Mouse (Mus musculus) frontal cortex, adult 2 months (tissue): ENCODE results near the gene Mogat1. TPM values are rescaled to one million over a fixed set of nuclear protein-coding genes. Genes with fewer than 3 reads are reported as not detected.
"Not testable (repeated sequence)": the region's sequence is repeated elsewhere in the genome, so short reads cannot be mapped to it uniquely, and the experiment has no call there.

Experiments used
- DNase-seq, 2 experiments: peaks; one replicate each; pipeline ENCODE4 v3.0.0; 2022; ENCODE audit warnings: low spot score in 1 of 2; ENCODE audit errors: extremely low spot score in 1 of 2
- polyA plus RNA-seq: library from polyadenylated mRNA; depleted of rRNA; stranded (reverse); fragments of >200 nt; gene quantifications from 2 replicates; pipeline ENCODE4 v1.2.3, GENCODE M21; 2012; rRNA removed

The Mogat1 gene
- 0.74 and 0.90 TPM in 2 replicates for polyA plus RNA-seq

- no peak for DNase-seq
These were observed at the start of gene Mogat1 for GRCm38 (mm10) chr1:78510862-78511261. TSS of gene Mogat1 (plus strand) at chr1:78510991.

- no peak for DNase-seq
These were observed 38.4 kb upstream of the Mogat1 start for GRCm38 (mm10) chr1:78472441-78472840.

DNA sequence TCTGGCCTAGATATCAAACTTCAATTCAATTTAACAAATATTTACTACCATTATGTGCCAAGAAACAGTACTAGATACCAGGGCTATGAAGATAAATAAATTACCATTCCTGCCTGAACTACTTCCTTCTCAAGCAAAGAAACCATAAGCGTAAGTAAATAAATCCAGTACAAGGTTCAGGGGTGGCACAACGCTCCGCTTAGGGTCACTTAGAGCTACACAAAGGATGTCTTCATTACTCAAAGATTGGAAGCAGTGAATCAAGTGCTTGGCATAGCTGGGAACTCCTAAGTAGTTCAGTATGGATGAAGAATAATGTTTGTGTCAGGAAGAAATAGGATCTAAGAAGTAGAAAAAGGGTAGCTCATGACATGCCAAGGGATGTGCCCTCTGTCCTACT is 27.4 kb upstream of the Mogat1 start:
- no peak for DNase-seq

DNA sequence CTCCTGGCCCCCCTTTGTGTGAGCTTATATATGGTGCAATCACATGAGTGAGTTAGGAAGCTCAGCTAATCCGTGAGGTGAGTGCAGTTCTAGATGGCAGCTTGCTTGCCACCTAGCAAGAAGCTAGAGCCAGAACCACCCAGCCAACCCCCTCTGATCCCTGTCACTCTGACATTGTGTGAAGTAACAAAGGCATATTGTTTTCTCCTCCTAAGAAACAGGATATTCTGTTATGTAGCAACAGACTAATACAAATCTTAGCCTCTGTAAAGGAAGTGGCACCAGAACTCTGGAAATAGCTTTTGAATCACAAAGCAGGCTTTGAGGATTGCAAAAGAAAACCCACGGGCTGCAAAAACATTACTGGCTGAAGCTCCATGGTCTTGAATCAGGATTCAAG is 26.4 kb upstream of the Mogat1 start:
- DNase-seq: no peak

- no peak for DNase-seq
These were observed 22.4 kb upstream of the Mogat1 start for GRCm38 (mm10) chr1:78488427-78488751.

DNA sequence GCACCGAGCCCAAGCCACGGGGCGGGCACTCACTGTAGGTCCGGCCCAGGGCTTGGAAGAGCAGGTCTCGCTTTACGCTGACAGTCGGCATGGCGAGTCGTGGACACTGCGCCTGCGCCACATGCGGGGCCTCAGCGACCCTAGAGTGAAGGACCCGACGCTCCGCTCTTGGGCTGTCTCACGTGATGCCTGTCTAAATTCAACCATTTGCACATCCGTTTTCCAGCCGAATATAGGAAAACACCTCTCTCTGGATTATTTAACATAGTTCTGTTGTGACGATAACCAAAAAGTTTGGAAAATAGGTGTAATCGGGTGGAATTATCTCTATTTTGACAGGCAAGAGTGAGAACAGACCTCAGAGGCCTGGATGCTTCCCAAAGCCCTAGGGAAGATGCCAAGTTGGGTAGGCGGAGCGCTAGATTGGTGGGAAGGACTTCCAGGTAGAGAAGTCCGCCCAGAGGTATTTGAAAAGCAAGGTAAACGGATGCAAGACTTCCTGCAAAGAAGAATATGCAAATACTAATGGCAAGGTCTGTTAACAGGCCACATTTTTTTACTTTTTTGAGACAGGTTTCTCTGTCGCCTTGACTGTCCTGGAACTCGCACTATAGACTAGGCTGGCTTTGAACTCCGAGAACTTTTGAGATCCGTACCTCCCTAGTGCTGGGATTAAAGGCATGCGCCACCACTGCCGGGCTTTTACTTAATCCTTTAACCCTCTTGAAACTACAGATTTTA is 21.9 kb upstream of the Mogat1 start, which contains the start of gene Farsb:
Gene Farsb (minus strand): TSS at position 146 of the 741 bp plus-strand sequence.
- DNase-seq: peak; percentile 83 to 93

- DNase-seq: no peak
These were observed 20.6 kb upstream of the Mogat1 start for GRCm38 (mm10) chr1:78490143-78490542.

- DNase-seq: no peak
These were observed 9.8 kb upstream of the Mogat1 start for GRCm38 (mm10) chr1:78501036-78501435.

DNA sequence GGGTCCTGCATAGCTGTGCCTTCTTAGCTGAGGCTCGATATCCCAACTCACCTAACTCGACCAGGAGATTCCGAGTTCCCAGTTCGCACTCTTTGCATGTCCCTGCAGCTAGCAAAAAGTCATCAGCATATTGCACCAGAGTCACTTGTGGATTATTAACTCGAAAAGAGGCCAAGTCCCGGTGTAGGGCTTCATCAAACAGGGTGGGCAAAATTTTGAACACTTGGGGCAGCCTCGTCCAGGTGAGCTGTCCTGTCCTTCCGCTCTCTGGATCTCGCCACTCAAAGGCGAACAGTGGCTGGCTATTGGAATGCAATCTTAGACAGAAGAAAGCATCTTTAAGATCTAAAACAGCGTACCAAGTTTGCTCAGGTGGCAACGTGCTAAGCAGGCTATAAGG is 8.9 kb upstream of the Mogat1 start:
- not testable (repeated sequence) for DNase-seq

DNA sequence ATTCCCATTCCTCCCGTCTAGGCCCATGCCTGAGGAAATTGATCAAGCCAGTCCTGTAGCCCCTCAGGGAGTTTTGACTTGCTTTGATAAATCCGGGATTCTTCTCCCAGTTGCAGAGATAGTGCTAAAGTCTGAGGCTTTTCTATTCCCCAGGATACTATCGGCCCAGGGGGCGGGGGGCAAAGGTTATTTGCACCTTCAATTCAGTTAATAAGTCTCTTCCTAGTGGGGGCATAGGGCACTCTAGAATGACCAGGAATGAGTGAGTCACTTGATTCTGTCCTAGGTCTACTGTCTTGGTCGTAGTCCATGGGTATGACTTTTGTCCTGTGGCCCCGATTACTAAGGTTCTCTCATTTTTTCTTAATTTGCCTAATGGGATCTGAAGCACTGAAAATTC is 8.3 kb upstream of the Mogat1 start:
- no peak for DNase-seq

GRCm38 (mm10) chr1:78507137-78507536 is 3.7 kb upstream of the Mogat1 start:
- DNase-seq: no peak

- DNase-seq: no peak
These were observed 900 bp downstream of the Mogat1 start, which contains the start of gene BC035947 for GRCm38 (mm10) chr1:78511621-78512160. TSS of gene BC035947 (minus strand) at chr1:78512158.

DNA sequence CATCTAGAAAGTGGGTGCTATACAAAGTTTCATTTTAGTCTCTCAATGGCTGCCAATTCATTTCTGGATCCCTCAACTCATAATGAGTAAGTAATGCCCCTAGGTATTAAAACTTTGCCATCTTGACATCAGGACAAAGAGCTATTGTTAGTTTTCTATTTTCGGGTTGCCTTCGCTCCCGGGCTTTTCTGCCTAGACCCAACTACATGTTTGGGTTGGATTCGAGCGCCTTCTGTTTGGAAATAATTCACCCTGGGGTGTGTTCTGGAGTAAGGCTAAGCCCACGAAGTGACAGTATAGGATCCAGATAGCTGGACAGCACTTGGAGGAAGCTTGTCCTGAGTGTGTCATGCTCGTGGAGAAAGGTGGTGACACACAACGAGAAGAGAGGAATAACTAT is 2.0 kb downstream of the Mogat1 start:
- no peak for DNase-seq

DNA sequence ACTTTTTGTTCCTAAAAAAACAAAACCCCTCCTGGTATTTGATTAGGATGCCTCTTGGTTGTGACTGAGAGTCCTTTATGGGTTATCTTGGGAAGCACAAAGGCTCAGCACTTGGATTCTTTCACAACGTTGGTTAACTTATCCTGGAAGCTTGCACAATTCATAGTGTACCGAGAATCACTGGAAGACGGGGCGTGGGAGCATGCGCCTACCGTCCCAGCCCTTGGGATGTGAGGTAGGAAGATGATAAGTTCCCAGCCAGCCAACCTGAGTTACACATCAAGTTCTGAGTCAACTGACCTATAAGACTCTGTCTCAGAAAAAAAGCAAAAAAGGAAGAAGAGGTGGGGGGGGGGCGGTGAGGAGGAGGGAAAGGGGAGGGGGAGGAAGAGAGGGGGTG is 8.1 kb downstream of the Mogat1 start:
- no peak for DNase-seq

- peak; percentile 20 to 87 for DNase-seq
These were observed 14.5 kb downstream of the Mogat1 start for GRCm38 (mm10) chr1:78525189-78525886.

DNA sequence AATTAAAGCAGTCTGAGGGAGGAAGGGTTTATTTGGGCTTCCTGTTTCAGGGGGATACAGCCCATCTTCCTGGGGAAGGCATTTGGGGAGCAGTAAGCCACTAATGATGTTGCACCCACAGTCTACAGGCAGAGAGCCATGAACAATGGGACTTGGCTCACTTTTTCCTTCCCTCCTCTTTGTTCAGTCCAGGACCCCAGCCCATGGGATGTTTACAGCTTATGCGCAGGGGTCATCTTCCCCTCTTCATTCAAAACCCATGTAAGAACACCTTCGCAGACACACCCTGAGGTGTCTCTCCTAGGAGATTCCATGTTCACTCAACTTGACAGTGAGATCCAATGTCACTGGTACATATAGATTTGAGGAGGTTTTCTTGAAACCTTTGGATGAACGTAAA is 17.6 kb downstream of the Mogat1 start:
- no peak for DNase-seq

DNA sequence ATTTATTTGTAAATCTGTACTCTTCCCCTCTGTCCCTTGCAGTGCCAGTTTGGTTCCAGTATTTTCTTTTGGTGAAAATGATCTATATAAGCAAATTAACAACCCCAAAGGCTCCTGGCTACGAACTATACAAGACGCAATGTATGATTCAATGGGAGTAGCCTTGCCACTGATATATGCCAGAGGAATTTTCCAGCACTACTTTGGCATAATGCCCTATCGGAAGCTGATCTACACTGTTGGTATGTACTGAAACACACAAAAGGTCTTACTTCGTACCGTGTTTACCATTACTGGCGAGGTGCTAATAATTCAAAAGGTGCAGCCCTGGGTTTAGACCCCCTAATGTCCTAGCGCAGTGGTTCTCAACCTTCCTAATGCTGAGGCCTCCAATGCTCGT is 18.2 kb downstream of the Mogat1 start:
- no peak for DNase-seq

DNA sequence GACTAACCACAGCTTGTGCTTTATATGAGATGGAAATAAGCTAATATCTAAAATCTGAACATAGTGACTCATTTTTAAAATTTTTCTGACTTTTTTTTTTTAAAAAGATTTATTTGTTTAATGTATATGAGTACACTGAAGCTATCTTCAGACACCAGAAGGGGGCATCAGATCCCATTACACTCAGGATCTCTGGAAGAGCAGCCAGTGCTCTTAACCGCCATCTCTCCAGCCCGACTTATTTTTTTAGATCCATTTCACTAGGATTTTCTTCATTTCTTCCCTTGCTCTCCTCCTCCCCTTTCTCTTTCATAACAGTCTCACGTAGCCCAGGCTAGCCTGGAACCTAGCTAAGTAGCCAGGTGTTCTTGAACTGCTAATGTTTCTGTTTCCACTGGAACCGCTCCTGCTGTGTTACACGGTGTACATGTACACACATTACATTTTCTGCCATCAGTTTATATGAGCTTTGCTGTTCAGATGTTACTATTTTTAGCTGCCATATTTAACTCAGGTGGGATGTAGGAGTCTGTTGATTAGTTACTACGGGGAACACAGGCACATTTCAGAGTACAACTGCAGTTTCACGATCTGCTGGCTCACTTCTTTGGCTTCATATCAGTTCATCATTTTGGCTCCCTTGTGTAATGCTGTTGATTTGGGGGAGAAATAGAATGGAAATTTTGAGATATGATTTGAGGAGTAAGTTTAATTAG is 19.9 kb downstream of the Mogat1 start:
- DNase-seq: peak in 1 of 2 experiments; percentile 20

DNA sequence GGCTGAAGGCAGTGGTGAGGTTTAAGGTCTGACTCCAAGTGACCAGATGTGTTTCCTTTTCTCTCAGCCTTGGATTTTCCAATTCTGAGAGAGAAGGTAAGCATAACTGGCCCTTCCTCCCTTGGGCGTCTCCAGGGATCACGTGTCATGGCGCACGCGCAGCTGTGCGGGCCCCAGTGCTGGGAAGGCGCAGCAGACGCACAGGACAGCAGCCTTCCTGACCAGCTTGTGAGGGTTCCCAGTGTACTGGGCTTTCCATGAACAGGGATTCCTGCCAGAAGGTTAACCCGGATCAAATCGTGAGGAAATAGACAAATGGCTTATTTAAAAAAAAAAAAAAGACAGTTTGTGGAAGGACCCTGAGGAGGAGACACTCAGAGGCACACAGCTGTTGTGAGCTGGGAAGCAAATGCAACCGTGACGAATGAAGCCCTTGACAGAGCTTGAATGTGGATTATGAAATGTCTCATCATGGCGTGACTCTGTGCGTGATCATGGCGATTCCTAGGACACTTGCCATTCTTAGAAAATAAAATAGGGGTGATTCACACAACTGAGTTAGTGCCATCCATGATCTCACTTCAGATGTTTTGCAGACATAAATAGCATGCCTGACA is 21.5 kb downstream of the Mogat1 start:
- DNase-seq: peak in 1 of 2 experiments; percentile 21

DNA sequence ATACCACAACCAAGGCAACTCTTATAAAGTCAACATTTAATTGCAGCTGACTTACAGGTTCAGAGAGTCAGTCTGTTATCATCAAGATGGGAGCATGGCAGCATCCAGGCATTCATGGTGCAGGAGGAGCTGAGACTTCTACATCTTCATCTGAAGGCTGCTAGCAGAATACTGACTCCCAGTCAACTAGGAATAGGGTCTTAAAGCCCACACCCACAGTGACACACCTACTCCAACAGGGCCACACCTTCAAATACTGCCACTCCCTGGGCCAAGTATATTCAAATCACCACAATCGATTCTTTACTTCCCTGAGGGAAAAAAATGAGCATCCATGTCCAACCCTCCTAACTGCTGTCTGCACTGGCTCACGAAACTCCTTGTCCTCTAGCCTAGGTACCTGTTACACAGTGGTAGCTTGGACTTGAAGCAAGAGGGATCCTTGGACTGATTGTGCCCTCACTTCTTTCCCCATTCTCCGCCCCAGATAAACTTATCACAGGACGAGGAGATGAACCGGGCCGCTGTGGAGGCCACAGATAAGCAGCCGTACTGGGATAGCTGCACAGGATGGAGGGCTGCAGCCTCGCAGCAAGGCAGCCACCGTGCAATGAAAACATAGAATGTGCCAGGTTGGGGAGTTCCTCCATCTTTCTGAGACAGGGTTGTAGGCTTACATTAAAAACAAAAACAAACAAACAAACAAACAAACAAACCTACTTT is 23.8 kb downstream of the Mogat1 start:
- no peak for DNase-seq
